Mouse (Mus musculus) ovary, postnatal 10 days (tissue): ENCODE measurements around the gene Cabin1.
A peak's percentile ranks its signal among the peaks of the same experiment; 100 is the strongest.

Experiments
- DNase-seq: peaks from one replicate; pipeline ENCODE4 v3.0.0; 2022; ENCODE audit warnings: low spot score

The Cabin1 gene

DNA sequence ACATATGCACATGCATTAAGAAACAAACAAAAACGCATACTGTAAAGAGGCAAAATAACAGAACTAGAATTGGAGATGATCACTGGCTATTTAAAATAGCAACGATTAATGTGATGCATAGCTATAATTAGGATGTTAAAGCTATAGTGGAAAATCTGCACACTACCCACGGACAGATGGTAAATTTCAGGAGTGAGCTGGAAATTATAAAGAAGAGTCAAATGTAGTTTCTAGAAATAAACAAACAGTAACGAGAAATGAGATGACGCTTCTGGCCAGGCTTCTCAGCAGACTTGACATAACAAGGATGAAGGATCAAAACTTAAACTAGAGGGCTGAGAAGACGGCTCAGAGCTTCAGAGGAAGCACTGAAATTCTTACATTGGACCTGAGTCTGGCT lies 62.9 kb downstream of the Cabin1 start:
- DNase-seq: no peak

DNA sequence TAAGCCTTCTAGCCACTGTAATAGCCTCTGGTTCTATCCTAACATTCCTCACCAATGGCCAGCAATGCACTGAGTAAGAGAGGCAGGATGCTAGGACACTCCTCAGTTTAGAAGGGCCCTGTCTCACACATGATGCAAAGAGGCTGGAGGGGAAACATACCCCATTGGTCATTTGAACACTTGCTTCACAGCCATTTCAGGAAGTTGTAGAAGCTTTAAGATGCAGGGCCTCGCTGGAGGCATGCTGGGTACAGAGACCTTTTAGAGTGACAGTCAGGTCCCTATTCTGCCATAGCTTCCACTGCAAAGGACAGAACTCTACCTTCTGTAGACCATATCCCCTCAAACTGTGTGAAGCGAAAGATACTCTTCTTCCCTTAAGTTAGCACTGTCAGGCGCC lies 66.4 kb downstream of the Cabin1 start:
- DNase-seq: no peak

DNA sequence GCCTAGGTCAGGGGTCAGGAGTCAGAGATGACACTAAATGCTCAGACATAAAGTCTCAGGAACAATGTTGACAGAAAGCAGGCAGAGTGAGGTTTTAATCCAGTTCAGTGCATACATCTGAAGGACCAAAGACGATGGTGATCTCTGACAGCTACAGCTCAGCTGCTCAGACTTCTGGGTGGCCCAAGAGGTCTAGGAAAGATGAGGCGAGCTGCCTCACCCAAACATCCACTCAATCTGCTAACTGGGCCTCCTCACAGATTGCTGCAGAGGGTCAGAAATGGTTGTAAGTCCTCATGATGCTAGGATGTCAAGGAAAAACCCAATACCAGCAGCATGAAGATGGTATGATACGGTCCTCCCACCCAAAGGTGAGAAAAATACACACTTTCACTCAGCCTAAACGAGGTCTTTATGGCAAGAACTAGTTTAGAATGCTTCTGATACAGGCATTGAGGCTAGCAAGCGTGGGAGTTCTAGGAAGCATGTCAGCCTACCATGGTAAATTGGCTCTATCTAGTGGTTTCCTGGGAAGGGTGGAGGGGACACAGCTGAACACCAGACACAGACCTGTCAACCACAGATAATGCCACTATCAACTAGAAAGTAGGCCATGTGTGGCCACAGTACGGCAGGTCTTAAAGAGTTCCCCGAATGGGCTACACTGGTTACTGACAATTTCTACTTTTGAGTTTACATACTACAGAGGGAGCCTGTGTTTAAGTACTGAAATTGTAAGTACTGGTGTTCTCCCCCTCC lies 67.4 kb downstream of the Cabin1 start:
- no peak for DNase-seq

DNA sequence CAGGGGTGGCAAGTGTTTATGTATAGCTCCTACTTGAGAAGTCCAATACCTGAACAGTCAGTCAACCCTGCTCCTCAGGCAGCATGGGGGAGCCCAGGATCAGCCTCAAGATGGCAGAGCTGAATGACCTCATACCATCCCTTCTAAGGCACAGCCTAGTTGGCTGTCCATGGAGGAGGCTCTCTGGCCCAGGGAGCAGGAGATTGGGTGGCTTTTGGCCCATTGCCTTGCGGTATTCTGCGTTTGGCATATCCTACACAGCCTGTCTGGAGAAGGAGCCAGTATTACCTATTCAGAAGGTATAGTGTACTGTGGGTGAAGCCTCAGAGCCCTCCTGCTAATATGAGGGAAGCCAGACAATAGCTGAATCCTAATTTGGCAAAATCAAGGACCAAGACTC lies 68.6 kb downstream of the Cabin1 start:
- no peak for DNase-seq

DNA sequence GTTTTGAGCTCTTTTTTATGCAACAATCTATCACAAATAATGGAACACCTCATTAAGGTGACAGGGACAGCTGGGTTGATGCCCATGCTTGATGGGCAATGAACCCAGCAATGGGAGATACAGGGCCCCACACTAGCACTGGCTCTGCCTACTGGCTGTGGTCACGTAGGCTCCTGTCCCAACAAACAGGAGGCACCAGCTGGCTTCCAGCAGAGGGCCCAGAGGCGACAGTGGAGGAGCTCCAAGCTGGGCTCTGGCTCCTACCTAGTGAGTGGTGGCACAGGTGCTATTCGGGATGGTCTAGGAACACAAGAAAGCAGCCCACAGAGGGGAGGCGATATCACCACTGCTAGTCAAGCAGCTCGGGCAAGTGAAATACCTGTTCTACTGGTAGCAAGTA lies 69.1 kb downstream of the Cabin1 start:
- DNase-seq: no peak

DNA sequence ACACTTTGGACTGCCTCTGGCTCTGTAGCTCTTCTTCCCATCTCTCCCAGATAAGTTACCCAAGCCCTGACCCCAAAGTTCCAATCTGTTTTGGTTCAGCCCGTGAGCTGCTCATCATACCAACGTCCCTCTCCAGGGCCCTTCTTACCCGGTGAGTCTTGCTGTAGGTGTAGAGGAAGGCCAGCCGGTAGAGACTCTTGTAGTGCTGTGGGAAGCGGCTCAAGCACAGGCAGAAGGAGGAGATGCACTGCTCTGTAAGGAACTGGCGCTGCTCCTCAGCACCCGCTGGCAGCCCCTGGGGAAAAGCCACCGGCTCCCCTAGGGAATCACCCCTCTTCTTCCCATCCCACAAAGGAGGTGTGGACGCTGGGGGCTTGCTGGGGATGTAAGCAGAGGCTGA lies 69.6 kb downstream of the Cabin1 start:
- DNase-seq: no peak

DNA sequence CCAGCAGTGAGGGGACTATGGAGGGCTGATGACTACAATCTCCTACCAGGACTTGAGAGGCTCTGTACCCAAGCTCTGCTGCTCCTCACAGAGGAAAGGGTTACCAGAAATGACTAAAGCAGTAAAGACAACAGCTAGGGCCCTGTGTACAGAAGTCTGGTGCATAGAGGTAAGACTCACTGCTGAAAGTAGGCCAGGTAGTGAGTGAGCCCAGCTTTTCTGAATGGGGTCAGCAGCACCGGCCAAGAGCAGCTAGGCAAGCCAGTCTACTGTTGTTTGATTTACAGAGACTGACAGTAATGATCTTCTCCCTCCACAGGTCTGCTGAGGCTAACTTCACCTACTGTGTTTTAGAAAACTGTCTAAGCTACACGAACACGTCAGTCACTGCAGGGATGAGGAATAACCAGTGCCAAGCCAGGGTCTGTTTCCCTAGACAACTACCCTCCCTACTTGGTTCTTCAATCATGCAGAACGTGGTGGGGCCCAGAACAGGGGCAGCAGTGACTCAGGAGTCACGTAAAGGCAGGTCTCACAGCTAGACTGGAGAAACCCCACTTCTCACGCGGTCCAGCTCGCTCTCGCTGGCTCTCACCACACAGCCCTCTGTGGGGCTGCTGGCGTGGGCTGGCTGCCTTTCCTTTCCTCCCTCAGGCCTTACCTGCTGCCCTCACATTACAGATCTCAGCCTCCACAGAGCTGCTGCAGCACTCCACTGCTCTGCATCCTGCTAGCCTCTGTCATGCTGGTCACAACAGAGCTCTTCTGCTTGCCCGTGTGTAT lies 70.5 kb downstream of the Cabin1 start:
- no peak for DNase-seq

DNA sequence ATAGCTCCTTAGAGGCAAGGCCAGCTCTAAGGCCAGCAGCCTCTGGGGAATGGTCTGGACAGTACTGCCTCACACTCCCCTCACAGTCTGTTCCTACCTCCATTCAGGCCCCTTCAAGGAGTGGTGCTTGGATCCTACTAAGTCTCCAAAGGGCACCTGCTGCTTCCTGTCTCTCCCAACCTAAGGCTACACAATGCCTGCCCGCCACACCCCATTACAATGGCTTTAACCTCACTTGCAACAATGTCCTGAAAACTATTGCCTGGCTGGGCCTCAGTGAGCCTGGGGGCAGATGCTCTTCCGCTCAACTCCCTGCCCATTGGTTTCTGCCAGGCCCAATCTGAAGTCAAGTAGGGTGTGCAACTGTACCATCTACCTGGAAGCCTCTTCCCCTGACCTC lies 75.5 kb downstream of the Cabin1 start:
- no peak for DNase-seq

DNA sequence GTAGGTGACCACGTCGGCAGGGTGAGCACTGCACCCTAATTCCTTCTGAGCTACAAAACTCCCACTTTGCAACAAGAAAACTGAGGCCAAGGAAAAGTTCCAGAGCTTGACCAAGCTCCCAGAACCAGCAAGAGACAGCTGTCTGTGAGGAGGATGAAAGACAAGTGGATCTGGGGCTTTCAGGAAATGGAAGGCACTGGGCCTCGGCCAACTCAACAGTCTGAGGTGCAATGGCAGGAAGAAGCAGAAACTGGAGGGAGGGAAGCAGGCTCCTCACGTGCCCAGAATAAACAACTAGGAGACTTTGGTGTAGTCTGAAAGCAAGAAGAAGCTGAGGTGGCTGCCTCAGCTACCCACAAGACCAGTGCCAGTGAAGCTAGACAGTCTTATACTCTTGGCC lies 77.4 kb downstream of the Cabin1 start:
- DNase-seq: no peak

DNA sequence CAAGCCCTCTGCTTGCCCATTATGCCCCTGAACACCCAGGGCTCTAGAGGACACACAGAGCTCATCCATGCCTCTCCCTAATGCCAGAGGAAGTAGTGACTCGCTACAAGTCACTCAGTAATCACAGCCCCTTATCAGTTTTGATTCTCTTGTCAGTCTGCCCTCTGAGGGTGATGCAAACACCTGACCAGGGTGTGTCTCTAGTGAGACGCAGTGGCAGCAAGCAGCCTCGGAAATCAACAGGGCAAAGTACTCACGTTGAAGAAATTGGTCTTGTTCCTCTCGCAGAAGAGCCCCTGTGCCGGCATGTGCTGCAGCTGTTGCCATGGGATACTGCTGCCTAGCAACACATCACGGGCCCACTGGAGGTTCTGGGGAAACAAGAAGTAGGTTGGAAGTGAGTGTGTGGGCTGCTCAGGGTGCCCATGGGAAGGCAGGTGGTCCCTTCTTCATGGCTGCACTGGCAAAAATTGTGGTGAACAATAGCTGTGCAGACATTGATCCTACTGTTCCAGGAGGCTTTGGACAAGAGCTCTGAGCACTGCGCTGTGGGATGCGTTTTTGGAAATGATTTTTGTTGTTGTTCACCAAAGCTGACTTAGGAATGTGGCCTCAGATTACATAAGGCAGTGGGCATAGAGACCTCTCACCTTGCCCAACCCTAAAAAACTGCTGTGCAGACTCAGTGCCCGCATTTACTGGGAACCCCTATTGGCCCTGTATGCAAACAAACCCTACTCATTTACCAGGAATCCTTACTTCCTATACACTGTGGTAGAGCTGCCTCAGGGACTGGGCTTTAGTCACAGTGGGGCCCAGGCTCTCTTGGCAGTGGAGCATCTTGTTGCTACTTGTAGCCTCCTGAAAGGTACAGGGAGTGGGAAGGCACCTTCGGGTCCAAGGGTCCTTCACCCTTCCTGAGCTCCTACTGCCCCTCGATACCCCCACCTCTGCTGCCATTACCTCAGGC lies 79.8 kb downstream of the Cabin1 start:
- no peak for DNase-seq

DNA sequence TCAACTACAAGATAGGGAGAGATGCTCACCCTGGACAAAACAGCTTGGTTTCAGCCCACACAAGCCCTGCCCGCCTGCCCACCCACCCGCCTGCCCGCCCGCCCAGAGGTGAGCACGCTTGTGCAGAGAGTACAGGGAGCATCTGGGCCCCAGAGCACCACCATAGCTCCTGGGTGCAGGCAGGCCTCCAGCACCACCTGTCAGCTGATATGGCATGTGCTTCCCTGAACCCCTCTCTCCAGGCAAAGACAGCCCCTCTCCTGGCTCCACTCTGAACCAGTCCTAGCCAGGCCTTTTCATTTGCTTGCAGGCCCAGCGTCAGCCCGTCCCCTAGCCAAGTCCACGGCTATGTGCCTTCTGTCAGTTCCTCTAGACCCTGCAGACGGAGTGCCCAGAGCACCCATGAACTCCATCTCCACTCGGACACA lies 83.6 kb downstream of the Cabin1 start:
- DNase-seq: no peak

DNA sequence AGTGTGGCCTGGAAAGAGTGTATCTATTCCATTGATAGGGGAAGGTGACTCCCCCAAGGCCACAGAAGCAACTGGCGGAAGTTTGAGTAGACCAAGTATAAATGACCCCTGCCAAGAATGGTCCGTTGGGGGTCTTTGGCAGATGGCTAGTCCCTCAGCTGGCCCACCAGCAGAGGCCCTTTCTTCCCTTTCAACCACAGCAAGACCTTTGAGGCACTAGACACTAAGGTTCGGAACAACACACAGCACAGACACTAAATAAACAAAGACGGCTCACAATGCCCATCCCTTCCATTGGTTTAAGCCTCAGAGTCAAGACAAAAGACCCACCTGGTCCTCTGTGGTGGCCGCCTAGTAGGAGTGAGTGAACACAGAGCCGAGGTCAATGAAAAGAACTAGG lies 84.9 kb downstream of the Cabin1 start:
- DNase-seq: no peak

DNA sequence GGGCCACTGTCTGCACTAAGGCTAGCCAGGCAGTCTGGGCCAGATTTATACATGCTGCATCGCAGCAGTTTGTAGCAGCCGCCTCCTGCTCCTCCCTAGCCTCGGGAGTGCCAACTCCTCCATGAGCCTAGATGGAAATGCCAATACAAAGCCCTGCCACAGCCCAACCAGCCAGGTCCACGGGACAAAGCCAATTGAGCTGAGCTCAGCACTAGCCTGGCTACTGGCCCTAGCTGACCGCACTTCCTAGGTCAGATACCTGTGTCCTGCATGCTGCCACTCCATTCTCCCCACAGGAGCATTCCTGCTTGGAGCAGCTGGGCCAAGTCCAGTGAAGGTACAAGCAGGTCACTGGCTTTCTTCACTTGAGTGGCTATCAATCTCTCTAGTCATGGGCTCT lies 86.2 kb downstream of the Cabin1 start:
- DNase-seq: no peak

DNA sequence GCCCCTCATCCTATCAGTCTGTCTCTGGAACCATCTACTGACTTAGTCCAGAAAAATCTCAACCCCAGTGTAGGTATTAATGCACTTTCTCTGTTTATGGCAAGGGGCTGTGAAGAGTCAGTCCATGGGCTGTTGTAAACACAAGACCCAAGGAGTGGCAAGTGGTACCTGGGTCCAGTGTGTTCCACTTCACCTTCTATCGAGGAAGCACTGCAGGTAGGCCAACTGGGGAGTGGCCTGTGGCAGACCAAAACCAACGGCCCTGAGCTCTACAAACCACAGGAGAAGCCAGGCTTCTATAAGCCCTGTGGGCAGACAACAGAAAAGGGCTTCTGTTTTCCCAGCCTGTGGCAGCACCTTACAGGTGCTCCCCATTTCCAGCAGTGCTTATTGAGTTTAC lies 86.6 kb downstream of the Cabin1 start:
- no peak for DNase-seq

DNA sequence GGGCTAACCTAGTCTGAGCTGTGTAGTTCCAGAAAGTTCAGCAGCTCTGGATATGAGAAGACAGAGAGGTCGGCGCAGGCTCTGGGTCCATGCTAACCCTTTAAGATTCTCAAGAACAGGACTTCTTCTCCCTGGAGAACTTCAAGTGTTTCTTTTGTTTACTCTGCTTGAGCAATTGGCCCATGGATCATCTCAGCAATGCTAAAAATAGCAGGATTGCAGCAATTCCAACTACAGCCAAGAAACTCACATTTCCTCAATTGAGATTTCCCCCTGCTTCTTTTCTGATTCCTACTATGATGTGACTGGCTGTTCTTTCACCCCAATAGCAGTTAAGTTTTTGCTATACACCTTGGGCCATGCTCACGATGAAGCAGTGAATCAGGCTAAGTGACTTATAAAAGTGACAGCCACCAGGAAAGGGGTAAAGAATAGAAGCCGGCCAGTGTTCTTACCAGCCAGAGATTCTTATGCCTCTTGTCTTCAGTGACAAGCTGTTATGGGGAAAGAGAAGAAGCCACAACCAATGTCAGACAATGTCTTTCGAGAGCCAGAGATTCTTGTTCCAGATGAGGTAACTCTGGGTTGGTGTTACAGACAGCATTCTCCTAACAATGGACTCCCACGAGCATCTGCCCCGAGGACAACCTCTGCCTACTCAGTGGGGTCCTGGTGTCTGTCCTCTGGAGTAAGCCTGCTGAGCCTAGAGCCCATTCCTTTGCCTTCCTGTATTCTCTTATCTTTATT lies 87.1 kb downstream of the Cabin1 start:
- DNase-seq: no peak

DNA sequence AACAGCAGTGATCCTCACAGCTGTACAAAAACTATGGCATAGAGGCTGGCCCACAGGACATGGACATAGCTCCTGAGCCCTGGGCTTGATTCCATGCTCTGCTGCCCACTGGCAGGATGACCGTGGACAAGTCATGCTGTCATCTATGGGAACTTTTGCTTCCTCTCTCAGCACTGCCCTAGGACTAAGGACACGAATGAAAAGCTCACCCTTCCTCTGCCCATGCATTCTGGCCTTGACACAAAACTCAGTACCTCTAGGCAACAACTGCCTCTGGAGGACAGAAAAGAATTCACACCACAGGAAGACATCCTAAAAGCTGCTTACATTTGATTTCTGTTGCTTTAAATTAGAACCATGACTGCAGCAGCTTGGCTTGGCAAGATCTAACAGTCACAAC lies 87.9 kb downstream of the Cabin1 start:
- DNase-seq: no peak

DNA sequence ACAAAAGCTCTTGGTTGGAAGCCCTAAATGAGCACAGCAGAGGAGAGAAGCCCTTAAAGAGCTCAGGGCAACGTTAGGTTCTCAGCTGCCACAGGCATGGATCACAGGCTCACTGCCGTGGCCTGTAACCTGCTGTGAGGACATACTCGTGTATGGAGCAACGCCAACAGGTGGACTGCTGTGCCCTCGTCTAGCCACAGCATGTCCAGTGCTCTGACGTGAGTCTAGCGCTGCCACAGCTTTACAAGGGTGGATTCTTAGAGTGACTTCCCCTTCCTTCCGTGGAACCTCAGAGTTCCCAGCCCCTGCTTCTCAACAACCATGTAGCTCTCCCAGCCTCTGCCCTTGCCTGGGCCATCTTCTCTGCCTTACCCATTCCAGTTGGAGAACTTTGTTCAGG lies 88.5 kb downstream of the Cabin1 start:
- no peak for DNase-seq

DNA sequence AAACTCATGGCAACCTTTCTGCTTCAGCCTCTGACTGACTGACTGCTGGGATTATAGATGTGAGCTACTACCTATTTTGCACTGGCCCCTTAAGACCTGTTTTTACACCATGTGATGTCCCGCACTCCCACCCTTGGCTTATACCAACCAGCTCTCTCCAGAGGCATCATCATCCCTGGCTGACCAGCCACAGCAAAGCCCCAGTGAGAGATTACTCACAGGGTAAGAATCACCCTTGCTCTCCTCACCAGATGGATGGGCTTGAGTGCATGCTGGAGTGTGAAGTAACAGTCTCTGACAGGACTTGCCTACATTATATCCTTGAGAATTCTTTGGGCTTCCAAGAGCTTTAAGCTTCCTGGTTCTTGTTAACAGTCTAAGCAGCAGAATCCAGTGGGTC lies 94.2 kb downstream of the Cabin1 start:
- no peak for DNase-seq

DNA sequence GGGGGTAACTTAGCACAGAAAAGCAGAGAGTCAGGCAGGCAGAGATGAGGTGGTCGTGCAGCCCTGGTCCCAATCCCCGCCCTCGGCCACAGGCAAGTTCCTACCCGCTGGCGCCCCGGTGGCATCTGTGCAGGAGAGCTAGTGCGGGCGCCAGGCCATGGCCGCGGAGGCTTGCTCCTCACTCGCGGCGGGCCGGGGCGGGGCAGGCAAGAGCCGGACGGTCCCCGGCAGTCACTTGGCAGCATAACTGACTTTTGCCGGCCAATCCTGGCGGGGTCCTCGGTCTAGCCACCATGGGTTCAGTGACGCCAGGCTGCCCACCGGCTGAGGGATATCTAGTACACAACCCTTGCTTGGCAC lies 96.2 kb downstream of the Cabin1 start:
- DNase-seq: no peak

DNA sequence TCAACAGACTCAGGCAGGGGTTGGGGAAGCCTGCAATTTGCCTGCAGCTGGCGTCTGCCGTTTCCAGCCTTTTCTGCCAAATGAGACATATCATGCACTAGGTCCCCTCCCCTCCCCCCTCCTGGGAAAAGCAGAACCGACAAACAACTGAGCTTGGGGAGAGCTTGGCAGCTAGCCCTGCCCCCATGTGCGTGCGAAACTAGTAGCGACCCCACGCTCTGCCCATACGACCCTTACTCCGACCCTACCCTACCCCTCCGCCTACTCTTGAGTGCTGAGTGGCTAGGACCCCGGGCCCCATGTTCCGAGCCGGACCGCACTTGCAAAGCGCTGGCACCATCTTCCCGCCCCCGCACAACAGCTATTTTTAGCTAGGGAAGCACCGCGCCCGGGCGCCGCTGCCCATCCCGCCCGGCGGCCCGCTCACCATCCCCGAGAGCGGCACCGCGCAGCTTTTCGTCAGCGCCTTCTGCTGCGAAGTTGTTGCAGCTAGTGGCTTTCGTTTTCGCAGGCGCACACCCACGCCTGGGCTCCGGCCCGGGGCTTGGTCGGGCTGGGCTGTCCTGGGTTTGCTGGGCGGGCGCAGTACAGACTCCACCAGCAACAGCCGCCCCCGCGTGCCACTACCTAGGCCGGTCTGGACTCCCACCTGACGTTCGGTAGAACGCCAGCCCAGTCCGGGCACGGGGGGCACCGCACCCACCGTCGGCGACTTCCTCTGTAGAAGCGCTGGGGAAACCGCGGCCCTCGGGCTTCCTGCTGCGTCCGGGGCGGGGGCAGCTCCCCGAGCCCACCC lies 96.8 kb downstream of the Cabin1 start:
- peak; percentile 63 for DNase-seq

DNA sequence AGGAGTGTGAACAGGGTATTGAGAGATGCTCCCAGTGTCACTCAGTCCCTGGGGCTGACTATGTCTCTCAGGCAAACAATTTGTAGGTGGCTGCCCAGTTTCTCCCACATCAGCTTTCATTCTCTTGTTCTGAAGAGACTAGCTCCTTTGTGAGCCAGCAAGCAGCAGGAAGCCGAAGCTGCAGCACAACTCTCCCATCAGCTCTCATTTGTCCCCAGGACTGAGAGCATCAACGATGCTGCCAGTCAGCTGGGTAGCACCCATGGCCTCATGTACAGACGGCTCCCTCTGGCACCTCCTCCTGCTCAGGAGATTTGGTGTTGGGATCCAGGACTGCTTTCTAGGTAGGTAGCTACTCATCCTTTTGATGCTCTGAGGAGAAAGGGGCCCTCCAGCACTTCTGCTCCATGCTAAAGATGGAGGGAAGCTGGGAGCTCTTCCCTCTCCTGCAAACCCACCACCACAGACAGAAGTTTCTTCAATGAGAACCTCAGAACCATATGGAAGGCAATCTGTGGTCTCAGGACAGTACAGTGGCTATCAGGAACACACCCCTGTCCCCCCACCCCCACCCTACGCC lies 97.6 kb downstream of the Cabin1 start:
- no peak for DNase-seq
